Mouse (Mus musculus) fibroblast of lung, adult 2 months (primary cell): ENCODE data around the gene Zfp462.

ENCODE experiments used
- DNase-seq: peaks from one replicate; pipeline ENCODE4 v3.0.0-alpha.2; 2011; ENCODE audit warnings: low read depth

The Zfp462 gene

GRCm38 (mm10) chr4:55047266-55047665, 102.4 kb downstream of the Zfp462 start:
- no peak for DNase-seq

GRCm38 (mm10) chr4:55049938-55050610, 105.2 kb downstream of the Zfp462 start:
- no peak for DNase-seq

GRCm38 (mm10) chr4:55051345-55051744, 106.5 kb downstream of the Zfp462 start:
- DNase-seq, result no peak

GRCm38 (mm10) chr4:55052686-55053085, 107.8 kb downstream of the Zfp462 start:
- no peak for DNase-seq

- no peak for DNase-seq
Observed at GRCm38 (mm10) chr4:55057666-55058455, 113.0 kb downstream of the Zfp462 start.

GRCm38 (mm10) chr4:55058901-55059300, 114.1 kb downstream of the Zfp462 start:
- DNase-seq, result no peak

GRCm38 (mm10) chr4:55066341-55067170, 121.7 kb downstream of the Zfp462 start:
- DNase-seq, result no peak

- no peak for DNase-seq
Observed at GRCm38 (mm10) chr4:55071535-55071934, 126.7 kb downstream of the Zfp462 start.

- DNase-seq, result no peak
Observed at GRCm38 (mm10) chr4:55077133-55077889, 132.5 kb downstream of the Zfp462 start.

- DNase-seq, result no peak
Observed at GRCm38 (mm10) chr4:55077902-55078716, 133.3 kb downstream of the Zfp462 start.

GRCm38 (mm10) chr4:55079056-55079455, 134.2 kb downstream of the Zfp462 start:
- DNase-seq, result no peak

GRCm38 (mm10) chr4:55084080-55084688, 139.3 kb downstream of the Zfp462 start:
- DNase-seq, result no peak

- DNase-seq, result no peak
Observed at GRCm38 (mm10) chr4:55088153-55088552, 143.3 kb downstream of the Zfp462 start.

- DNase-seq, result peak; percentile 75
Observed at GRCm38 (mm10) chr4:55088922-55089321, 144.1 kb downstream of the Zfp462 start.

- DNase-seq, result no peak
Observed at GRCm38 (mm10) chr4:55097157-55097556, 152.3 kb downstream of the Zfp462 start.

- DNase-seq, result no peak
Observed at GRCm38 (mm10) chr4:55098366-55098765, 153.5 kb downstream of the Zfp462 start.

- no peak for DNase-seq
Observed at GRCm38 (mm10) chr4:55100851-55101250, 156.0 kb downstream of the Zfp462 start.

- DNase-seq, result no peak
Observed at GRCm38 (mm10) chr4:55101601-55102000, 156.8 kb downstream of the Zfp462 start.

- no peak for DNase-seq
Observed at GRCm38 (mm10) chr4:55102382-55102781, 157.5 kb downstream of the Zfp462 start.

GRCm38 (mm10) chr4:55103575-55103974, 158.7 kb downstream of the Zfp462 start:
- DNase-seq, result no peak
